Mouse (Mus musculus) ES-Bruce4 (cell line): ENCODE results near the gene Ank3. TPM values are rescaled to one million over a fixed set of nuclear protein-coding genes. Genes with fewer than 3 reads are reported as not detected.

Experiments
- H3K27ac ChIP-seq: 2 replicates; pipeline ENCODE4 v1.5.1; 2012; ENCODE audit warnings: low read length, inconsistent platforms; ENCODE audit not compliant: insufficient read depth
- H3K27me3 ChIP-seq: 2 replicates; pipeline ENCODE4 v1.6.1; 2012; ENCODE audit warnings: mild to moderate bottlenecking, low read length, inconsistent platforms; ENCODE audit not compliant: control insufficient read depth, poor library complexity, insufficient read depth, severe bottlenecking
- H3K36me3 ChIP-seq: 2 replicates; pipeline ENCODE4 v1.6.1; 2012; ENCODE audit warnings: inconsistent platforms, mild to moderate bottlenecking, low read length, moderate library complexity; ENCODE audit not compliant: control insufficient read depth, poor library complexity, insufficient read depth, severe bottlenecking
- H3K4me1 ChIP-seq: one replicate; pipeline ENCODE4 v1.8.1; 2011; ENCODE audit warnings: low read length; ENCODE audit not compliant: control insufficient read depth, insufficient read depth
- H3K4me3 ChIP-seq: 2 replicates; pipeline ENCODE4 v1.5.1; 2011; ENCODE audit warnings: low read depth, mild to moderate bottlenecking, low read length
- H3K9ac ChIP-seq: 2 replicates; pipeline ENCODE4 v1.6.1; 2012; ENCODE audit warnings: low read depth, mild to moderate bottlenecking, inconsistent platforms; ENCODE audit not compliant: poor library complexity, severe bottlenecking
- H3K9me3 ChIP-seq: replicated peaks from 2 replicates; pipeline ENCODE4 v1.6.1; 2012; ENCODE audit warnings: mild to moderate bottlenecking, low read length, inconsistent platforms; ENCODE audit not compliant: control insufficient read depth, poor library complexity, insufficient read depth, severe bottlenecking
- CTCF ChIP-seq: IDR thresholded peaks from one replicate; pipeline ENCODE4 v1.8.1; 2011; ENCODE audit warnings: low read depth, low read length
- EP300 ChIP-seq: IDR thresholded peaks from 2 replicates; pipeline ENCODE4 v1.6.1; 2011; ENCODE audit warnings: low read depth, low read length; ENCODE audit not compliant: insufficient read depth
- POLR2A ChIP-seq: IDR thresholded peaks from one replicate; pipeline ENCODE4 v1.8.1; 2011; ENCODE audit warnings: low read length; ENCODE audit not compliant: insufficient read depth
- polyA plus RNA-seq: library from polyadenylated mRNA; stranded (reverse); fragments of >200 nt; gene quantifications from 2 replicates; pipeline ENCODE4 v1.2.4, GENCODE M21; 2011; ENCODE audit warnings: low read depth; ENCODE audit not compliant: missing spikeins, insufficient read depth, insufficient read length

The Ank3 gene
- polyA plus RNA-seq, 1 experiment = 61.0 TPM

GRCm38 (mm10) chr10:69444546-69444945 lies 46.0 kb downstream of the Ank3 start:
- Histone ChIP-seq H3K4me3 (no peak overlapping the region), H3K4me1 (no peaks in the 10 kb centered on the region), H3K36me3 (no peaks in the 10 kb centered on the region), H3K27ac (no peak overlapping the region), H3K27me3 (no peaks in the 10 kb centered on the region), H3K9me3 (no peaks in the 10 kb centered on the region), H3K9ac (no peak overlapping the region)
- no peak for TF ChIP-seq CTCF
- no peak for TF ChIP-seq POLR2A
- no peak for TF ChIP-seq EP300

- H3K4me3 ChIP-seq = no peak overlapping the region
- H3K9ac ChIP-seq = no peak overlapping the region
- H3K27ac ChIP-seq = no peak overlapping the region
- H3K27me3 ChIP-seq = no peaks in the 10 kb centered on the region
- no peaks in the 10 kb centered on the region for H3K36me3 ChIP-seq
- no peaks in the 10 kb centered on the region for H3K4me1 ChIP-seq
- H3K9me3 ChIP-seq = no peaks in the 10 kb centered on the region
- TF ChIP-seq EP300 = no peak
- no peak for TF ChIP-seq CTCF
- no peak for TF ChIP-seq POLR2A
These were observed 47.4 kb downstream of the Ank3 start for GRCm38 (mm10) chr10:69445951-69446350.

DNA sequence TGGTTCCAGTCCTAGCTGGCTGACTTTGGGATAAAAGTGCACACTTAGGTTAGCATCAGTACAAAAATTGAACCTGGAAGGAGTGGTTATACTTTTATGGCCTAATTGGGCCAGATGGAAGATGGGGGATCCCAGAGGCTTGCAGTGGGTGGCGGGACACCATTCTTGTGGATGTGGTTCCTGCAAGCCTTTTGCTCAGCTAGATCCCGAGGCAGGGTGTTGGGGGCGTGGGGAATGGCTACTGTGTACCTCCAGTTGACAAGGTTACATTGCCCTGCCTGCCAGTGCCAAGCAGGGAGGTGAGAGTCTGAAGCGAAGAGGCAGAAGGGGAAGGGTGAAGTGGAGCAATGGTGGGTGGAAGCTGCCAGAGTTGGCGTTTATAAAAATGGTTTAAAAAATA lies 48.0 kb downstream of the Ank3 start:
- no peaks in the 10 kb centered on the region for H3K36me3 ChIP-seq
- no peak overlapping the region for H3K4me3 ChIP-seq
- H3K9ac ChIP-seq = no peak overlapping the region
- TF ChIP-seq EP300 = no peak
- TF ChIP-seq CTCF = no peak
- TF ChIP-seq POLR2A = no peak
- no peaks in the 10 kb centered on the region for H3K27me3 ChIP-seq
- no peak overlapping the region for H3K27ac ChIP-seq
- H3K9me3 ChIP-seq = no peaks in the 10 kb centered on the region
- H3K4me1 ChIP-seq = no peaks in the 10 kb centered on the region

DNA sequence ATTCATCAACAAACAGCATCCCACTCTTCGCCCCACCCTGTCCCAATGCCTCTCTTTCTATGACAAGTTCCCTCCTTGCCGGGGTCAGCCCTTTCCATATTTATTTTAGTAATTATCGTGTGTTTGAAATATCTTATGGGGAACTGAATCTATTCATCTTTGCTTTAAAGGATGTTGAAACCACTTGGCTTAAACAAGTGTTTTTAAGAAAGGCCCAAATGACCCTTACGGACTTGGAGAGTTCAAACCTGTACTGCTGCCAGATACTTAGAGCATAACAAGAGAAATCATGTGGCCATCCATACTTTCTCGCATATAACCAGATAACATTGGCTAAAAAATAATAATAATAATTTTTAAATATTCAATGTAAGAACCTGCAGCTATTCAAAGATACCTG lies 48.7 kb downstream of the Ank3 start:
- no peaks in the 10 kb centered on the region for H3K4me1 ChIP-seq
- H3K27ac ChIP-seq = no peak overlapping the region
- H3K9me3 ChIP-seq = no peaks in the 10 kb centered on the region
- no peaks in the 10 kb centered on the region for H3K27me3 ChIP-seq
- no peak overlapping the region for H3K9ac ChIP-seq
- H3K36me3 ChIP-seq = no peaks in the 10 kb centered on the region
- no peak overlapping the region for H3K4me3 ChIP-seq
- TF ChIP-seq EP300 (no peak), POLR2A (no peak), CTCF (no peak)

DNA sequence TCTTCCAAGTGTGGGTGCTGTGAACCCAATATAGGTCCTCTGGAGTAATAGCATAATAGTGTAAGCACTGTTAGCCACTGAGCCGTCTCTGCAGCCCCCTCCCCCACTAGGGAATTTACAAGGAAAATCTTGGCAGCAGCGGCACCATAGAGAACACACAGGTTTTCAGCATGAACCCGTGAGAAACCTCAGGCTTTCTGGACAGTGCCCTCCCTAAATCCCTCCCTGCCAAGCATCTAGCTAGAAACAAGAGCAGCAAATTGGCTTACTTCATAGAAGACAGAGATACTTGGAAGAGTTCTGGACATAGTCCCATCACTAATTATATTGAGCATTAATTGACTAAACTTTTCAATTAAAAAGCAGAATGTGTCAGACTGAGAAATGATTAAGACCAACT lies 49.6 kb downstream of the Ank3 start:
- no peak for TF ChIP-seq POLR2A
- no peak for TF ChIP-seq CTCF
- TF ChIP-seq EP300 = no peak
- no peaks in the 10 kb centered on the region for H3K27me3 ChIP-seq

GRCm38 (mm10) chr10:69451006-69451405 lies 52.4 kb downstream of the Ank3 start:
- Histone ChIP-seq H3K27ac (no peak overlapping the region), H3K9me3 (no peaks in the 10 kb centered on the region), H3K4me1 (no peaks in the 10 kb centered on the region), H3K4me3 (no peak overlapping the region), H3K9ac (no peak overlapping the region), H3K36me3 (no peaks in the 10 kb centered on the region), H3K27me3 (no peaks in the 10 kb centered on the region)
- TF ChIP-seq EP300 (no peak), POLR2A (no peak)

More for the DNA sequence above, 49.6 kb downstream of the Ank3 start:
- H3K27ac ChIP-seq = no peak overlapping the region
- no peak overlapping the region for H3K9ac ChIP-seq
- no peaks in the 10 kb centered on the region for H3K36me3 ChIP-seq
- H3K4me3 ChIP-seq = no peak overlapping the region
- H3K4me1 ChIP-seq = no peaks in the 10 kb centered on the region
- no peaks in the 10 kb centered on the region for H3K9me3 ChIP-seq
